Mouse (Mus musculus): ENCODE data around the gene Limk2. TPM values are rescaled to one million over a fixed set of nuclear protein-coding genes. Genes with fewer than 3 reads are reported as not detected.
A peak's percentile ranks its signal among the peaks of the same experiment; 100 is the strongest.

The Limk2 gene
- total and polyA plus RNA-seq, 2 experiments from 2014 or later, result 98.6 to 173 TPM

DNA sequence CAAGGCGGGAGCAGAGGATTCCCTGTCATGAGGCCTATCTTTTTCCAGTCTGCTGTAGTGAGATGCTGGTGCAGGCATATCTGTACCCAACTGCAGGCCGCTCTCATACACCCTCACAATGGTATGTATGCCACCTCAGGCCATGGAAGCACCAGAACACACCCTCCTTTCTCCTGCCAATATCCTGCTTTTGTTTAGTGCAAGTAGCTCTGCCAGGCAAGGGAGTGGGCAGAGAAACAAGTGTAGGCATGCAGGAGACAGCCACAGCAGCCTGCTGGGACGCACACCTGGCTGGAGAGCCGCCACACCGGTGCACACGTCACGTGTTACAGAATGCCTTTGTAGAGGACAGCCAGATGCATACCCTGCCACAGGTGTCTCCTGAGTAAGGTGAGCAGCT lies 42.6 kb downstream of the Limk2 start:
- H3K36me3 ChIP-seq (ENCODE audit: insufficient read depth), result 0 out of 2 replicates have a peak, but pooled peaks cover 2% of the 10 kb centered on the region
- no peak overlapping the region for H3K9ac ChIP-seq
- H3K27me3 ChIP-seq (ENCODE audit: insufficient read depth, low read length), result no peaks in the 10 kb centered on the region
- peaks cover 21% of the 10 kb centered on the region for H3K4me1 ChIP-seq (ENCODE audit: insufficient read depth)
- no peak overlapping the region for H3K27ac ChIP-seq (ENCODE audit: low read depth, low read length)
- TF ChIP-seq CTCF (IDR thresholded peaks at IDR 0.05; ENCODE audit: low read depth), result no peak
- H3K9me3 ChIP-seq (ENCODE audit: low read length), result no peaks in the 10 kb centered on the region
- no peak overlapping the region for H3K4me3 ChIP-seq (ENCODE audit: low read depth, low read length)
- WGBS, result 89% methylated on average over 7 of the region's 7 CpGs
- no peak overlapping the region for H3K4me2 ChIP-seq (ENCODE audit: low read depth)
- ATAC-seq, result no peak
- no peak for DNase-seq

DNA sequence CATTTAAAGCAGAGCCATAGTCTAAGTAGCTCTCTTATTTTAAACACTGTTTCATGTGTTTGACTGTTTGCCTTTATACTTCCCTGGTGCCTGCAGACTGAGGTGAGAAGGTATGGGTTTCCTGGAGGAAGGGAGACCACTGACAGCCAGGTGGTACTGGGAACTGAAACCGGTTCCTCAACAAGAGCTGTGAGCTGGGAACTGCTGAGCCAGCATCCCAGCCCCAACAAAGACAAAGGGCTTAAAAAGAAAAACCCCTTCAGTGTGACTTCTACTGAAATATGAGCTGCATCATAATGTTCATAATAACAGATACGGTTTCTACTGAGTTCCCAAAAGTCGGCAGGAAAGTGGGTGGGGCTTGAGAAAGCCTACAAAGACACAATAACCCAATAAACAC lies 46.1 kb downstream of the Limk2 start:
- DNase-seq (no peak), ATAC-seq (no peak)
- peaks cover 26% of the 10 kb centered on the region for H3K36me3 ChIP-seq (ENCODE audit: insufficient read depth)
- H3K9ac ChIP-seq, result no peak overlapping the region
- H3K27me3 ChIP-seq (ENCODE audit: insufficient read depth, low read length), result no peaks in the 10 kb centered on the region
- no peak overlapping the region for H3K4me3 ChIP-seq (ENCODE audit: low read depth, low read length)
- no peak overlapping the region for H3K4me2 ChIP-seq (ENCODE audit: low read depth)
- no peak overlapping the region for H3K27ac ChIP-seq (ENCODE audit: low read depth, low read length)
- TF ChIP-seq CTCF (IDR thresholded peaks at IDR 0.05; ENCODE audit: low read depth), result no peak
- no peaks in the 10 kb centered on the region for H3K4me1 ChIP-seq (ENCODE audit: insufficient read depth)
- no peaks in the 10 kb centered on the region for H3K9me3 ChIP-seq (ENCODE audit: low read length)
- WGBS, result 84% methylated on average over 3 of the region's 3 CpGs

DNA sequence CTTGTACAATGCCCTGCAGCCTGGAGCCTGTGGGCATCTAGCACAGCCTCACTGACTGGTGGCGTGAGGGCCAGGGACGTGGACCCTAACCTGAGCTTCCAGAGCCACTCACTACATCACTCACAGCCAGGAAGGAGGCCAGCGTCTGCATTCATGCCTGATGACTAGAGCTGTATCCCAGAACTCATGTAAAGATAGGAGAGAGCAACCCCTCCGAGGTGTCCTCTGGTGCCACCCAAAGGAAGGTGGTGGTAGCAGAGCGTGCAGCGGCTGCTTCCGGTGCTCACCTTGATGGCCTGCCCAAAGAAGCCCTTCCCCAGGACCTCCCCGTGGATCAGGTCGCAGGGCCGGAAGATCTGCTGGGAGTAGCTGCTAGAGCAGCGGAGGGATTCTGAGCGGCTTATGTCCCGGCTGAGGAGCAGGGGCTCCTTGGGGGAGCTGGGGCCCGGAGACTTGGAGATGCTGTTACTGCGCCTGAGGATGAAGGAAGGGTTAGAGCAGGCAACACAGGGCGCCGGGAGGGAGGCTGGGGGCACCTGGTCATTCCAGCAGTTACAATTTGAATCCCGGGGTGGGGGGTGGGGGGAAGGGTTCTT lies 55.9 kb downstream of the Limk2 start:
- H3K36me3 ChIP-seq (ENCODE audit: insufficient read depth), result peaks cover 74% of the 10 kb centered on the region

DNA sequence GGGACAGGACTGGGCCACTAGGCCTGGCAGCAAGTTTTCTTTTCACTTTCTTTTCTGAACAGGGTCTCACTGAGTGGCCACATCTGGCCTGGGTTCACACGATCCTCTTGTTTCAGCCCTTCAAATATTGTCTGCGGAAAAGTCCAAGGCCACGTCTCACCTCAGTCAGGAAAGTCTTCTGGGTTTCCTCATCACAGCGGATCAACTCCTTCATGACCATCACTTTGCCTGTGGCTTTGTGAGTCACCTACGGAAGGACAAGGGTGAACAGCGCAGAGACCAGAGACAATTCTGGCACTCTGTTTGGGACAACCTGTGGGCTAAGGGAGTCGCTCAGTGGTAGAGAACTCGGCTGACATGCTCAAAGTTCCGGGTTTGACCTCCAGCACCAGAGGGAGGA lies 56.9 kb downstream of the Limk2 start:
- no peak for TF ChIP-seq CTCF (IDR thresholded peaks at IDR 0.05; ENCODE audit: low read depth)
- Histone ChIP-seq H3K4me2 (ENCODE audit: low read depth) (no peak overlapping the region), H3K27ac (ENCODE audit: low read depth, low read length) (no peak overlapping the region), H3K27me3 (ENCODE audit: insufficient read depth, low read length) (no peaks in the 10 kb centered on the region), H3K4me3 (ENCODE audit: low read depth, low read length) (no peak overlapping the region), H3K9me3 (ENCODE audit: low read length) (no peaks in the 10 kb centered on the region), H3K36me3 (ENCODE audit: insufficient read depth) (peaks cover 73% of the 10 kb centered on the region), H3K4me1 (ENCODE audit: insufficient read depth) (no peaks in the 10 kb centered on the region), H3K9ac (no peak overlapping the region)
- no peak for DNase-seq
- ATAC-seq, result no peak
- 95% methylated on average over 9 of the region's 9 CpGs for WGBS

More for the DNA sequence above, 55.9 kb downstream of the Limk2 start:
- Histone ChIP-seq H3K9me3 (ENCODE audit: low read length) (no peaks in the 10 kb centered on the region), H3K4me1 (ENCODE audit: insufficient read depth) (no peaks in the 10 kb centered on the region), H3K27me3 (ENCODE audit: insufficient read depth, low read length) (no peaks in the 10 kb centered on the region), H3K9ac (no peak overlapping the region), H3K4me2 (ENCODE audit: low read depth) (no peak overlapping the region), H3K27ac (ENCODE audit: low read depth, low read length) (no peak overlapping the region), H3K4me3 (ENCODE audit: low read depth, low read length) (no peak overlapping the region)
- TF ChIP-seq CTCF (IDR thresholded peaks at IDR 0.05; ENCODE audit: low read depth), result peak; percentile 45
- no peak for ATAC-seq
- DNase-seq, result no peak
- 47% methylated on average over 18 of the region's 18 CpGs for WGBS

DNA sequence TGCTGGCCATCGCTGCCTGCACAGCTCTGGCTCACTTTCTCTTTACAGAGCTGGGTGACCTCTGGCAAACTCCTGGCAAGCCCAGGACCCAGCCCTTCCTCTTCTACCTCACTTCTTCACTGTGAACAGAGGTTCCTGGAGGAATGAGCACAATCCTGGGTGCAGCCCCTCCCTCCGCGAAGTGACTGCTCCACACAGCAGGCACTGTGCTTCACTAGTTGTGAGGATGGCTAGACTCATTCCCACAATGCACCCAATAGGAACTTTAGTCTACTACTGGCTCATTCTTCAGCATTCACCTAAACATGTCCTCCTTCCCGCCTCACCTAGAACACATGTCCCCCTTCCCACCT lies 59.7 kb downstream of the Limk2 start:
- 85% methylated on average over 4 of the region's 4 CpGs for WGBS
- H3K4me2 ChIP-seq (ENCODE audit: low read depth), result no peak overlapping the region

DNA sequence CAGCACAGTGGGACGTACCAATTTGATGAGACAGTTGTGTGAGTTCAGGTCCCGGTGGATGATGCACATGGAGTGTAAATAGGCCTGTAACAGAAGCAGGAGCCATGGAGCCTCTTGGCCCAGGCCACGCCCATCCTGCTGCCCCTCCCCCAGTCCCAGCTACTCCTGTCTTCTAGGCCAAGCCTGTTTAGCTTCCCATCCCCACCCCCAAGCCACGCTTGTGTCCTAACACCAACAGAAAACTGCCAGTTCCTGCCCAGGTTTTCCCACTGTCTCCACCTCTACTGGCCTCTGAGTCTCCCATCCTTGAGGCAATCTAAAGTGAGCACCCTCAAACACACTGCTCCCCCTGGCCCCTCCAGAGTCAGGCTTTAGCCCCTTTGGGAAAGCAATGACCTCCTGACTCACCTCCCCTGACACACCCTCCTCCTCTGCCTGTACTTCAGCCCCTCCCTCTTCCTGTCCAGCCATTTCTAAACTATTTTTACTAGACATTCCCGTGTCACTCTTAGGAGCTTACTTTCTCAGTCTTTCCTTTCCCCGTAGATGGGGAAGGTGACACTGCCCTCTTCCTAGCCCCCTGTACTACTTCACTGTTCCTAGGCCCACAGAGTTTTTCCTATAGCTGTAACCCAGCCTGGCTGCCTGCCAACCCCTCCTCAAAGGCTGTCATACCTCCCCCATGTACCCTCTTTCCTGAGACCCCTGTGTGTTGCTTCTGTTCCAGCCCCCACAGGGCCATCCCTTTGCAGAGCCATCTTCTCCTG lies 60.2 kb downstream of the Limk2 start:
- Histone ChIP-seq H3K27me3 (ENCODE audit: insufficient read depth, low read length) (no peaks in the 10 kb centered on the region), H3K36me3 (ENCODE audit: insufficient read depth) (peaks cover 82% of the 10 kb centered on the region), H3K27ac (ENCODE audit: low read depth, low read length) (no peak overlapping the region), H3K9me3 (ENCODE audit: low read length) (no peaks in the 10 kb centered on the region), H3K4me2 (ENCODE audit: low read depth) (no peak overlapping the region), H3K9ac (no peak overlapping the region), H3K4me3 (ENCODE audit: low read depth, low read length) (no peak overlapping the region), H3K4me1 (ENCODE audit: insufficient read depth) (no peaks in the 10 kb centered on the region)
- no peak for TF ChIP-seq CTCF (IDR thresholded peaks at IDR 0.05; ENCODE audit: low read depth)
- no peak for ATAC-seq
- 42% methylated on average over 6 of the region's 6 CpGs for WGBS
- no peak for DNase-seq

More for the DNA sequence above, 59.7 kb downstream of the Limk2 start:
- Histone ChIP-seq H3K9ac (no peak overlapping the region), H3K27ac (ENCODE audit: low read depth, low read length) (no peak overlapping the region), H3K27me3 (ENCODE audit: insufficient read depth, low read length) (no peaks in the 10 kb centered on the region), H3K36me3 (ENCODE audit: insufficient read depth) (peaks cover 82% of the 10 kb centered on the region), H3K9me3 (ENCODE audit: low read length) (no peaks in the 10 kb centered on the region), H3K4me3 (ENCODE audit: low read depth, low read length) (no peak overlapping the region), H3K4me1 (ENCODE audit: insufficient read depth) (no peaks in the 10 kb centered on the region)
- ATAC-seq (no peak), DNase-seq (no peak)
- no peak for TF ChIP-seq CTCF (IDR thresholded peaks at IDR 0.05; ENCODE audit: low read depth)

DNA sequence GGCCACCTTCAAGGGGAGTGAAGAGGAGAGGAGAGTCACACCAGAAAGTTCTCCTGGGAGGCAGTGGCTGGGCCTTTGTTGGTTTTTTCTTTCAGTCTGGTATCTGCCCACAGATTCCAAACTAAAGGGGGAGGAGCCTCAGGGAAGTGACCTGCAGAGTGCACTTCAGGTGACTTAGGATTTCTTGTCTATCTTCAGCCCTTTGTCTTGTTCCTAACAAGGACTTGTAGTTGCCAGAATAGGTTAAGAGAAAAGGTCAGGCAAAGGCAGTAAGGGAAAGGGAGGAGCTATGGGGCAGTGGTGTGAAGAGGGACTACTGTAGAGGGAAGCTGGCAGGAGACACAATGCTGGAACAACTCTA lies 61.2 kb downstream of the Limk2 start:
- Histone ChIP-seq H3K4me3 (ENCODE audit: low read depth, low read length) (no peak overlapping the region), H3K4me1 (ENCODE audit: insufficient read depth) (no peaks in the 10 kb centered on the region), H3K9me3 (ENCODE audit: low read length) (no peaks in the 10 kb centered on the region), H3K36me3 (ENCODE audit: insufficient read depth) (peaks cover 82% of the 10 kb centered on the region), H3K27ac (ENCODE audit: low read depth, low read length) (no peak overlapping the region), H3K9ac (no peak overlapping the region), H3K4me2 (ENCODE audit: low read depth) (no peak overlapping the region), H3K27me3 (ENCODE audit: insufficient read depth, low read length) (no peaks in the 10 kb centered on the region)
- TF ChIP-seq CTCF (IDR thresholded peaks at IDR 0.05; ENCODE audit: low read depth), result no peak
- ATAC-seq (no peak), DNase-seq (no peak)
